Mouse (Mus musculus): Measurements from ENCODE around the gene Pla2g16.

The Pla2g16 gene

DNA sequence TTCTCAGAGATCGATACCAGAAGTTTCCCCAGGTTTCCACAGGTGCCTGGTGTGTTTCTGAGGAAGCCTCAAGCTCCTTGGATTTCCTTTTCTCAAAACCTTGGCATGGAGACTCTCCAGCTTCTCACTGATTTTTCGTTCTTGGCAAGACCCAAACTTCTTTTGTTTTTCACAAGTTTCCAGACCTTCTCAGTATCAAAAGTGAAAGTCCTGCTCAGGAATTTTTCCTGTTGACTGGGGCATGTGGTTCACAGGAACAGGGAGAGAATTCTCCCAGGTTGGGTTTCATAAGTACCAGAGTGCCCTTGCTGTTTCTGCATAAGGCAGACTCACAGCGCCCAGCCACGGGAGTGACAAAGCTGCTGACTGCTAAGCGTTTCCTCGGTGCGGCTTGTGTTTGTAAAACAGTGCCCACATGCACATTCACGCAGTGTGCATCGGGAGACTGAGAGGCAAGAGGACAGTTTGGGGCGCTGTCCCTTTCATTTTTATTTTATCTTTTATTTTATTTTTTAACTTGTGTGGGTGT is 5.4 kb downstream of the Pla2g16 start:
- in situ Hi-C loops (cut with MboI, MseI): no loop called here

DNA sequence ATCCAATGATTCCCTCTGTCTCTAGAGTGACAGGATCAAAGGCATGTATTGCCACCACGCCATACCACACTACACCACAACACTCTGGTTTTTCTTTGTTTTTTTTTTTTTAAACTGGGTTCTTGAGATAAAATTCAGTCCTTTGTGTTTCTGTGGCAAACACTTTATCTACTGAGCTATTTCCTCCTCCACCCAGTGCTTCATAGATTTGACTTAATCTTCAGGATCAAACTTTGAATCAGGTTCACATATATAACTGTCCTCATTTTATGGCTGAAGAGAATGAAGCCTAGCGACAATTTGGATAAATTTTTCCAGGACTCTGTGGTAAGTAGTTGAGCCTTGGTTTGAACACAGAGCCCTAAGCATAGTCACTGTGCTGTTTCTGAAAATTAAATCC is 6.4 kb downstream of the Pla2g16 start:
- in situ Hi-C loops (cut with MboI, MseI): no loop called here

DNA sequence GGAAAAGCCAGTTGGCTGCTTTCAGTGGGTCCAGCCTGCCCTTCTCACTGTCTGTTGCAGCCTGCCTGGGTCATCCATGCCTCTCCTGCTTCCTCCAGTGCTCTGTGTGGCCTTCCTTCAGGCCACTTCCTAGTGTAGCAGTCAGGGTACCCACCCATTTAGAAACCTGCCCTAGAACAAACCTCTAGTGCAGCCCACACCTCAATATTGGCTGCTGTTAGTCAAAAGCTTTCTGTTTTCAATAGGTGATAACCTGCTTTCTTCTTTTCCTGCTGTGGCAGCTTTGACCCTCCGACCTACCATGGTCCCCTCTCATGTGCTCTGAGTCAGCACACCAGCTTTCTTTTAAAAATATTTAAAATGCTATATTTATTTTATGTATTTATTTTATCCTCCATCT is 7.2 kb downstream of the Pla2g16 start:
- in situ Hi-C loops (cut with MboI, MseI): no loop called here

DNA sequence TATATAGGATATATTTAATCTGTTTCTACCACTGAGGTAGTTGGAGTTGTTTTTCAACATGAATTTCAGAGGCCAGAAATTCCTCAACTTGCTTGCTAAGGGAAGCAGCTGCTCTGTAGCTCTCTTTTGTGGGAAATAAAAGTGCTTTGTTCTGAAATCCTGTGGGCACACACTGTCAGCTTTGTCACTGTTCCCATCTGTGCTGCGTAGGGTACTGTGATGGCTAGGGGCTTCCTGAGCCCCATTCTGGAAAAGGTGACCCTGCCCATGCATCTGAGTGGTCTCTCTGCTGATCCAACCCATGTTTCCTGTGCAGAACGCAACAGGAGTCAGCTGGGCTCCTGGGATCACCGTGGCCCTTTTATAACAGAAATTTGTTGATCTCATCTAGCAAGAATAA is 9.6 kb downstream of the Pla2g16 start:
- in situ Hi-C loops (cut with MboI, MseI): no loop called here

DNA sequence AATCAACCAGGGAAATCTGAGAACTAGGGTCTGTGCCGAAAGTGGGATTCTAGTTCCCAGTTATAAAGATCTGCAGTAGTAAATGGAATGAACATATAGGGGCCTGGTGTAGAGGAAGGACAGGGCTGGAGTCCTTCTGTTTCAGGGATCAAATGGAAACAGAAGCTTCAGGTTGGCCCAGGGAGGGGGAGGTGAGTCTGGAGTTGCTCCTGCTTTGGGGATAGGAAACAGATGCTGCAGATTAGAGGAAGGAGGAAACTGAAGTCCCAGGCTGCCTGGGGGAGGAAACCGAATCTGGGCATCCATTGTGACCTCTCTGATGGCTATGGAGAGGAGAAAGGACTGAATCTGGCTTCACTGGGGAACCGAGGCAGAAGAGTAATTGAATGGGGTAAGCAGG is 11.1 kb downstream of the Pla2g16 start:
- in situ Hi-C loops (cut with MboI, MseI): no loop called here

DNA sequence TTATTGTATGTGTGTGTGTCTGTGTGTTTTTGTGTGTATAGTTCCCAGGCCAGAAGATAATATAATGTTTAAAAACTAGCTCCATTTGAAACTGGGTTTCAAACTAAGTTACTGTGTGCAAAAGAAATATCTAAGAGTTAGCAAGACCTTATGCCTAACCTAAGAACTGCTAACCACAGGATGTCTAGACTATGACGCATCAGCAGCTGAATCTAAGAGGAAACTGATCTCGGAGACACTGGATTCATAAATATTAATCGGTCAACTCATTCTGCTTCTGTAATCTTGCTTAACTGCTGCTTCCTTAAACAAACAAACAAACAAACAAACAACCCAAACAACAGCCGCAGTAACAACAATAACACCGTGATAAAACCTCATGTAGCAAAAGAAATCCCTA is 12.4 kb downstream of the Pla2g16 start:
- in situ Hi-C loops (cut with MboI, MseI): no loop called here

DNA sequence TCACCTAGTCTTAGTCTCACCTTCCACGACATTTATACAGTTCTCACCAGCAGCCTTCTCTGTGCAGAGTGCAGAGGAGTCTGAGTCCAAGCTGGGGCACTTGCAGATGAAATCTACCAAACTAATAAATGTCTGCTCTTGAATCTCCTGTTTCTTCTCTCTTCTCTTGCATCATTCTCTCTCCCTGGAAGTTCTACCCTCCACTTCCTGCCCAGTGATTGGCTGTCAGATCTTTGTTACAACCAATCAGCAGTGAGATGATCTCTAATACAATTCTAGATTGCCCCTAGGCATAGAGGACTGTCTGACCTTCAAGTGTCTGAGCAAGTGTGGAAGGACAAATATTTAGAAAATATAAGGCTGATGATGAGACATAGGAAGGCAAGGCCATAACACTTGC is 18.9 kb downstream of the Pla2g16 start:
- in situ Hi-C loops (cut with MboI, MseI): no loop called here

DNA sequence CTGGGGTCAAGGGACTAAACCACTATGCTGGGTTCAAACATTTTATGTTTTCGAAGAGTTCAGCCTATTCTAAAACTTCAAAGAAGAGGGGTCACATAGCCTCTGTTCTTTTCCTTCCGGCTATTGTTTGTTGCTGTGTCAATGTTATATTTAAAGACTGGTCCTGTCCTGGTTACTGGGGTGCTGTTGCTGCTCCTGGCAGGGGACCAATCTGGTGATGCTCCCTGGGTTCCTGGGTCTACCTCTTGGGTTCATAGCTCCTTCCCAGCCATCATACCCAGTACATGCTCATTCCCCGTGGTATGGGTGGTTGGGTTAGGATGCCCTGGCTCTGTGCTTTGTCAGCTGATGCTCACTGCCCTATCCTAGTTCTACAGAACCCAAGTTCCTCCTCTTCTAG is 20.5 kb downstream of the Pla2g16 start:
- in situ Hi-C loops (cut with MboI, MseI): no loop called here

DNA sequence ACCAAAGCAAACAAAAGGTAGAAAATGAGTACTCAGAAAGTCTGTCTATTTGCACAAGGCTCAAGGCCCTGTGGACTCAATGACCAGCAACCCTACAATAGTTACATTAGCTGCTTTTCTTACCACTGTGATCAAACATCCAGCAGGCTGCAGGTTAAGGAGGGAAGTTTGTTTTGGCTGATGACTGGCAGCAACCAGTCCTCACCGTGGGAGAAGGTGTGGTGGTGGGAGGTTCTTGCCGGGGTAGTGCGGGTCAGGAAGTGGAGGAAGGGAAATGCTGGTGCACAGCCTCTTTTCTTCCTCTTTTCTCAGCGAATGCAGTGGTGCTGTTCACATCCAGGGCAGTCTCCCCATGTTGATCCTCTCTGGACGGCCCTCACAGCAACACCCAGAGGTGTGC is 23.8 kb downstream of the Pla2g16 start:
- in situ Hi-C loops (cut with MboI, MseI): no loop called here

DNA sequence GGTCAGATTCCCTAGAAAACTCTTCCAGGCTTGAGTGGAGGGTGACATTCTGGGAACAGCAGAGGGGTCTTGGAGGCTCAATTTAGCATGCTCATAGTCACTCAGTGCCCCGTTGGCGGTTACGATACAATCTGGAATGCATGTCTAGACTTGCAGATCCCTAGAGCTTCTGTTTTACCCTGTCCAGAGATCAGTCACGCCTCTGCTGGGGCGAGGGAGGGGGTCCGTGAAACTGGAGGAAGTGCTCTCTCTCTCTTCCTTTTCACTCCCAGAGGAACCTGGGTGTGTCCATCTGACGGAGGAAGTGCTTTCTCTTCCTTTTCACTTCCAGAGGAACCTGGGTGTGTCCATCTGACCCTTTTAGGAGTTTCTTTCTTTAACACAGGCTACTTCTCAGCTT is 25.8 kb downstream of the Pla2g16 start:
- in situ Hi-C loops (cut with MboI, MseI): no loop called here

DNA sequence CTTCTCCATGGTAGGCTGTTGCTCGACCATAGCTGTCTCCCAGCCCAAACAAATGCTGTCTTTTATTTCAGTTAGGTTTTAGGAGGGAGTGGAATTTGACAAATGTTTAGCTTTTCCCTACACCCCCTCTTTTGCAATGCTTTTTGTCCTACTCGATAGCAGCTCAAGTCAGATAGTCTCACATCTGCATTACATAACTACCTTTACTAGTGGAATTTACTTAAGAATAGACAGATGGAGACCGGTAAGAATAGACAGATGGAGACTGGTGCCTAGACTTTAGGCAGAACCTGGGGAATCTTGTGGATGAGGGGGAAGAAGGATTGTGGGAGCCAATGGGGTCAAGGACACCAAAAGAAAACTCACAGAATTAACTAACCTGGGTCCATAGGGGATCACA is 26.3 kb downstream of the Pla2g16 start:
- in situ Hi-C loops (cut with MboI, MseI): no loop called here

DNA sequence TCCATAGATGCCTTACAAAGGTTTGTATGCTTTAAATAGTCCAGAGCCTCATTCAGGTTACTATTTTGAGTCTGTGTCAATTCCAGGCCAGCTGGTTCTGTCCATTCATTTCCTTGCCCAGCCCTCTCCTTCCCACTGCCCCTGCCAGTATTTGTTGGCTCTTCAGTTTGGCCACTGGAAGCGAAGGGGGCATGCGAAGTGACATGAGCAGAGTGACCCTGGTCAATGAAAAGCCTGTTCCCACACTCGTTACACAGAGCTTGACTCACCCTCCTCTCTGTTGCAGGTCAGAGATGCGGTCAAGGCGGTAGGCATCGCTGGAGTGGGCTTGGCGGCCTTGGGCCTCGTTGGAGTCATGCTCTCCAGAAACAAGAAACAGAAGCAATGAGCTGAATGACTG is 28.0 kb downstream of the Pla2g16 start:
- in situ Hi-C loops (cut with MboI, MseI): no loop called here

DNA sequence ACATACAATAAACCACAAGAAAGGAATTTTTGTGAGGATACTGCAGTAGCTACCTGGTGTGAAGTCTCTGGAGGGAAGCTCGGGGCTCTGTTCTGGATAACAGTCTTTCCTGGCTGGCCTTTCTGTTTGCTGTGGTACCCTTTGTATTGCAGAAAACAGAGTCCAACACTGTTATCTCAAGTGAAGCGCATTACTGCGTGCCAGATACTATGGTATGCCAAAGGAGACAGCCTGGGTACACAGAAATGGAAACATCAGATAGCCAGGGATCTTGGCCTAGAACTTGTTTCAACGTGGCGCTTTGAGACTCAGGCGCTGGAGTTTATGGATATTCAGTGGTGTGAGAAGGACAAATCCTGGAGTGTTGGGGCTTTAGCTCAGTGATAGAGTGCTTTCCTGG is 28.5 kb downstream of the Pla2g16 start:
- in situ Hi-C loops (cut with MboI, MseI): no loop called here

DNA sequence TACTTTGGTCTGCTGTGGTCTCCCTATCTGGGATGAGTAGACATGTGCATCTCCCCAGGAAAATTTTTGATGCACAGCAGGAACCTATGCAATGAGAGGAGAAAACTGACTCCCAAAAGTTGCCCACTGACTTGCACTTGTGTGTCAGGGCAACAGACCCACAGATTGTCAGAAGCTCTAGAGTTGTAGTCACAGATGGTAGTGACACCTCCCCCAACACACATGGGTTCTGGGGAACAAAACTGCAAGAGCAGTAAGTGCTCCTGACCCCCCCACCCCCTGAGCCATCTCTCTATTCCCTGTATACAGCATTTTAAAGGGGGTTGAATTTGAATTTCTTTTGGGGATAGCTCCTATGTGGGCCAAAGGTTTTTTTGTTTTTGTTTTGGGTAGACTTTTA is 33.5 kb downstream of the Pla2g16 start:
- in situ Hi-C loops (cut with MboI, MseI): no loop called here

DNA sequence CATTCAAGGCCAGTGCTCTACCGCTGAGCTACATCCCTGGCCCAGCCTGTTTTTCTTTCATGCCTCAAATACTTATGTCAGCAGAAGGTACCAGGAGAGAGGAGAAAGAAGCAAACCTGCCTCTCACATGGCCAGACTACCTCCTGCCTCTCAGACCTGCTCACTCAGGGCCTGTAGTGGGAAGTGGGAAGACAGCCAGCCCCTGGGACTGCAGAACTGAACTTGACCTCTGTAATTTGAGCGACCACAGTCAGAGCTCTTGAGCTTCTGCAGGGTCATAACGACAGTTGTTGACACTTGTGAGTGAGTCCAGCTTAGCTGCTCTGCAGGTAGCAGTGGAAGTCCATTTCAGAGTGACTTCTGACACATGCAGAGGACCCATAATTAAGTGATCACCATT is 34.8 kb downstream of the Pla2g16 start:
- in situ Hi-C loops (cut with MboI, MseI): no loop called here

DNA sequence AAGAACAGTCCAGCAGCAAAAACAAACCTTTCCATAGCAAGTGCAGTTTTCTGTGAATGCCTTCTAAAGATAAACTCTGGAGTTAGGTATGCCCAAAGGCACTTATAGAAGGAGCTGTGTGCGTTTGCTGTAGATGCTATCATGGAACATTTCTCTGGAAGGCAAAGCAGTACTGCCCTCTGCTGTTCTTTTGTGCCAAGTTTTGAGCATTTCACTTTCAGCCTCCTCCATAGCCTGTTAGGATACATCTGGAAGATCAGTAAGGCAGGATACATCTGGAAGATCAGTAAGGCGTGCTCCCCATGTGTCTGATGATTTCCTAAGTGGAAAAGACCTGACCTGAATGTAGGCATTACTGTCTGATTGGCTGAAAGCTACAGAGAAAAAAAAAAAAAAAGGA is 38.3 kb downstream of the Pla2g16 start:
- in situ Hi-C loops (cut with MboI, MseI): no loop called here

DNA sequence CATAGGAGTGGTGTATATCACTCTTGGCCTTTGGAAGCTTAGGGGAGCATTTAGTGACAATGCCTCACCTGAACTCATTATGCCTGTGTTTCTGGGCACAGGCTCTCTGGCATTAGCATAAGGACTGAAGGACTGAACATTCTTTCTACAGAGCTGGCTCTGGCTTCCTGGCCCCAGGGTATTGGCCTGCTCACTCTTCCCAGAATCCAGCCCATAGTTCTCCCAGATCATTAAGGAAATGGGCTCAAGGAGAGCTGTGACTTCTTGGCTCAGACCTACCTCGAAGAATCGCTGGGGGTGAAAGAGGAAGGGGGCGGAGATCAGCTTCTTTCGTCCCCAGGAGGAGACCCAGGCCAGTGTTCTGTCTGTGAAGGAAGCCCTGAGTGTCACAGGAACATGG is 41.2 kb downstream of the Pla2g16 start:
- in situ Hi-C loops (cut with MboI, MseI): no loop called here

DNA sequence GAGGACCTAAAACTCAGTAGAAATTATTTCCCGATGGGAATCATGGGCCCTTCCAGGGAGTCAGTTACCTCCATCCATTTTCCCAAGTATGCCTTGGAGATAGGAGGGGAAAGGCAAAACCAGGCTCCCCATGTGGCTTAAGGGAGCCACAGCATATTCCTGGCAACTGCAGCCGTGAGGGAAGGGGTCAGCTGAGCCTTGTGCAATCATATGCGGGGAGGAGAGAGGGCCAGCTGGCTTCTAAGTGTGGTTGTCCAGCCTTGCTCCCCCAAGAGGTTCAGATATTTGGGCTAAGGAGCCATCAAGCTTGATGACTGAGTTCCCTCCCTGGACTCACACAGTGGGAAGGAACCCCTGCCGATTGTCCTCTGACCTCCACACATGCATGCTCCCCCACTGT is 44.3 kb downstream of the Pla2g16 start:
- in situ Hi-C loops (cut with MboI, MseI): loop anchor here (5.0 to 10.0 kb wide), 2 partner anchors 79 to 347 kb away; no protein-coding TSS in a partner anchor

DNA sequence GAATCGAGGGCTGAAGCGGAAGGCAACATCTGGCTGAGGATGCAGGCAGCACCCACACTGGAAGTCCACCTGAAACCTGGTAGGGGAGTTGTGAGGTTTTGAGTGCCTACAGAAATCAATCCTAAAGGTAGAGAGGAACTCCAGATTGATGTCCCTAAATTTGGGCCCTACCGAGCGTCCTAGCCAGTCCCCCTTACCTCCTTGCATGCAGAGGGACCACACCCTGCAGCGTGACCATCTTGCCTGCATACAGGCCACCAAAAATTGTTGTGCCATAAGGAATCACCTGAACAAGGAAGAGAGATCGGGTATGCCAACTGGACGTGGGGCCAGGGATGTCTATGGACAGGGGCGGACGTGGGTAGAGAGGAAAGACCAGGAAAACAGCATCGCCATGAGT is 46.8 kb downstream of the Pla2g16 start:
- in situ Hi-C loops (cut with MboI, MseI): loop anchor here (5.0 to 10.0 kb wide), 2 partner anchors 82 to 349 kb away; no protein-coding TSS in a partner anchor

DNA sequence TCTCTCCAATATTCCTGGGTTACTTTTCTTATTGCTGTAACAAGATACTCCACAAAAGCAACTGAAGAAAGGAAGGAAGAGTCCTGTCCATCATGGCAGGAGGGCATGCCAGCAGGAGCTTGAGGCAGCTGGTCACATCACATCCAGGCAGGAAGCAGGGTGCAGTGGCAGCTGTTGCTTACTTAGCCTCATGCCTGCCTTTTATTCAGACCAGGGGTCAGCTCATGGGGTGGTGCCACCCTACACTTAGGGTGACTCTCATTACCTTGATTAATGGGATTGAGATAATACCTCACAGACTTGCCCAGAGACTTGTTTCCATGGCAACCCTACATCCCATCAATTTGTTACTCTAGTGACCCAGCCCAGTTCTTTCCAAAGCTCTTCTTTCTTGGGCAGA is 47.8 kb downstream of the Pla2g16 start:
- in situ Hi-C loops (cut with MboI, MseI): loop anchor here (10.0 kb wide), 1 partner anchor 350 kb away; no protein-coding TSS in a partner anchor

DNA sequence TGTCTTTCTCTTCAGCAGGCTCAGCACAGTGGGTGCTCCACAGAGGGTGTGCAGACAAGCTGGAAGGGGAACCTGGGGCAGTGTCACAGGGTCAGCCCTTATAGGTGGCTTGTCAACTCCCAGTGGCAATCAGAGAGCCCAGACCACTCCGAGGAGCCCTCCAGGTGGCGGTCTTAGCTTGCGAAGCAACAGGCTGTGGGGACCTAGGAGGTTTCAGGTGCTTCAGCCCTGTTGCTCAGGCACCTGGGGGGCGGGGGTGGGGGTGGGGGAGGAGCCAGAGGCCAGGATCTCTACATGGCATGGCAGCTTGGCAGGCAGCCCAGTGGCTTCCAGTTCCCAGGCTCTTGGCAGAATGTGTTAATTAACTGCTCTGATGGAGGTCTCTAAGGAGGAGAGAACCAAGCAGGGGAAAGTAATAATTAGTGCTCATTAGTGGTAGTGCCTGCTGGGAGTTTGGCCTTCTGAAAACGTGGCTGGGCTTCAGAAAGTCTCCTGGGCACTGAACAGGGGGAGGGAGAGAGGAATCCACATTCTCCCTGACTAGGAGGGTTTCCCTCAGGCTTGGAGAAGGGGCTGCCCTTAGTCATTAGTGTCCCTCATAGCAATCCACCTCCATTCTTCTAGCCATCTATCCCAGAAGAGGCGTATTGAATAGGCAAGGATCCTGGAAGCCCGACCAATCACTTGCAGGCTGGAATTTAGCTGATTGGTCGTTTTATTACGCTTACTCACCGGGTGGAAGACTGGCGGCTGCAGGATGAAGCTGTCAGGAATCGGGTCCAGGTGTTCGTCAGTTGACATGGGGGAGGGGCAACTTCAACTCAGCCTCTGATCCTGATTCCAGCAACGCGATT is 48.9 kb downstream of the Pla2g16 start:
- in situ Hi-C loops (cut with MboI, MseI): loop anchor here (10.0 kb wide), 1 partner anchor 351 kb away; no protein-coding TSS in a partner anchor

DNA sequence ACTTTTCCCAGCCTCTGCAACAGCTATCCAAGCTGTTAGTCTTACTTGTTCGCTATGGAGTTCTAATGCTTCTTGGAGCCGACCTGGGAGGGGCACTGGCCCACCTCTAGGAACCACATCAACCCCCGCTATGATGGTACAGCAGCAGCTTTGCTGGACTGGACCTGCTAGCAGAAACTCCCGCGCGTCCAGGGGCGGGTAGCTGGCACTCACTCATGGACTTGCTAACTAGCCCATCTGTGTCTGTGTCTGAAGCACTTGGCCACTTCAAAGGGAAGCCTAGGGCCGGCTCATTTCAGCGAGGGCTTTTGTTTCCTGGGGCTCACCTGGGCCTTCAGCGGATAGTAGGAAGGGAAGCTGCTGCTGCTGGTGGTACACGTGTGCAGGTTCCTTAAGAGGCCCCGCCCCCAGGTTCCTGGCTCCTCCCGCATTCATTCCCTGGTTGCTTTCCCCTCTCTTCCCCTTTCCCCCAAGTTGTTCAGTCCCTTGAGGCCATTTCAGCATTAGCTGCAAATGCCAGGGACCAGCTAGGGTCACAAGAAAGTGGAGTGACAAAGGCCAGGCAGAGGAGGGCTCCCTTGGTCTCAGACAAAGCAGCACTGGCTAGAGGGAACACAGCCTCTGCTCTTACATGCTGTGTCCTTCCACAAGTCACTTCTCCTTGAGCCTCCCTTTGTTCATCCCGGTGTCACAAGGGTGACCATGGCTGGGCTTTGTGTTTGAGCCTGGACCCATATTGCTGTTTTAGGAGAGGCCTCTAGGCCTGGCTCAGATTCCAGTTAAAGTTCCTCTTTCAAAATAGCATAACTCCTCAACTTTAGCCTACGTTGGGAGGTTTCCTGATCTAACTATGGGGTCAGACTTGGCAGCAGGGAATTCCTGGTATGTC is 49.8 kb downstream of the Pla2g16 start, which contains the start of gene Lgals12:
Gene Lgals12 (minus strand): TSS at position 393 of the 889 bp plus-strand sequence.
- in situ Hi-C loops (cut with MboI, MseI): loop anchor here (10.0 kb wide), 1 partner anchor 352 kb away; no protein-coding TSS in a partner anchor

Measured in regulatory T cell (primary cell).